Mouse (Mus musculus): ENCODE results near the gene Dgke.

GRCm38 (mm10) chr11:88993625-88994024, 73.0 kb downstream of the Dgke start:
- peak; percentile 37 for TF ChIP-seq CTCF (conservative IDR thresholded peaks at IDR 0.05; ENCODE audit: low read length)
- TF ChIP-seq NANOG (IDR thresholded peaks at IDR 0.05; ENCODE audit: borderline replicate concordance, low read length): peak; percentile 76
